Mouse (Mus musculus): Measurements from ENCODE around the gene Vmn1r179. TPM values are rescaled to one million over a fixed set of nuclear protein-coding genes. Genes with fewer than 3 reads are reported as not detected.
"Not testable (repeated sequence)": the region's sequence is repeated elsewhere in the genome, so short reads cannot be mapped to it uniquely, and the experiment has no call there.

The Vmn1r179 gene
- polyA plus RNA-seq (2015; fragmentation: Nextera tagmentation; extraction: Ambion mirVana): not detected in 2 replicates

DNA sequence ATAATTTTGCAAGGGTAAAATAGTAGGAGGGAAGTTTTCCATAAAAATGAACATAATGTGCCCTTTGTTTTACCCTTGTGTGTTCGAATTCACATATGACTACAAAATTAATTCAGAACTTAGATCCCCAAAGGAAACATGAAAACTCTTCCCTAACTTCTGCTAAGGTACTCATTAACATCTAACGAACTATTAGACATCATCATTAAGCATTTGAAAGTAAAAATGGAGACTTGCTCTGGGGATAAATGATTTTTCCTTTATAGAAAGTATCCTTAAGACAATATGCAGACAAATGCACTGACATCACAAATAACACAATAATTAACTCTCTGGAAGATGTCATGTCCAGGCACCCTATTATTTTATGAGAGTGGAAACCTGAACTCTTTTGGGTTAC, at the start of gene Vmn1r179:
TSS of gene Vmn1r179 (plus strand) at position 301 of the 400 bp plus-strand sequence.
- Histone ChIP-seq H3K9ac (ENCODE audit: low read depth, low read length) (no peak within 1 kb of the TSS), H3K4me3 (ENCODE audit: low read length) (no peak within 1 kb of the TSS), H3K4me2 (ENCODE audit: low read length) (no peak within 1 kb of the TSS), H3K27me3 (replicated peaks; ENCODE audit: control insufficient read depth, insufficient read depth, low read length) (no peaks in the 10 kb centered on the region), H3K4me1 (ENCODE audit: control insufficient read depth, insufficient read depth, low read depth, low read length) (no peaks in the 10 kb centered on the region), H3K27ac (ENCODE audit: low read depth, low read length) (no peak within 1 kb of the TSS), H3K36me3 (ENCODE audit: control insufficient read depth, insufficient read depth, low read length) (no peaks in the 10 kb centered on the region), H3K9me3 (ENCODE audit: control insufficient read depth, low read length) (peaks cover 15% of the 10 kb centered on the region)
- 62% methylated on average over 2 of the region's 2 CpGs for whole genome bisulfite sequencing
- no peak for ATAC-seq

DNA sequence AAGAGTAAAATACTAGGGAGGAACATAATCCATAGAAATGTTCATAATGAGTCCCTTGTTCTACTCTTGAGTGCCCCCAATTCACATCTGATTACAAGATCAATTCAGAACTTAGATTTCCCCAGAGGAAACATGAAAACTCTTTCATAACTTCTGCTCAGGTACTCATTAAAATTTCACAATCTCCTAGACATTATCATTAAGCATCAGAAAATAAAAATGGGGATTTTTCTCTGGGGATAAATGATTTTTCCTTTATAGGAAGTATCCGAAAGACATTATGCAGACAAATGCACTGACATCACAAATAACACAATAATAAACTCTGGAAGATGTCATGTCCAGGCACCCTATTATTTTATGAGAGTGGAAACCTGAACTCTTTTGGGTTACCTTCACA, 35.1 kb upstream of the Vmn1r179 start, which contains the start of gene Vmn1r178:
TSS of gene Vmn1r178 (plus strand) at position 301 of the 400 bp plus-strand sequence.
- no peak within 1 kb of the TSS for H3K4me2 ChIP-seq (ENCODE audit: low read length)
- no peaks in the 10 kb centered on the region for H3K36me3 ChIP-seq (ENCODE audit: control insufficient read depth, insufficient read depth, low read length)
- no peak within 1 kb of the TSS for H3K4me3 ChIP-seq (ENCODE audit: low read length)
- no peaks in the 10 kb centered on the region for H3K4me1 ChIP-seq (ENCODE audit: control insufficient read depth, insufficient read depth, low read depth, low read length)
- WGBS: 91% methylated on average over 1 of the region's 1 CpGs
- H3K9me3 ChIP-seq (ENCODE audit: control insufficient read depth, low read length): peaks cover 16% of the 10 kb centered on the region
- ATAC-seq: no peak
- no peaks in the 10 kb centered on the region for H3K27me3 ChIP-seq (replicated peaks; ENCODE audit: control insufficient read depth, insufficient read depth, low read length)
- no peak within 1 kb of the TSS for H3K9ac ChIP-seq (ENCODE audit: low read depth, low read length)
- H3K27ac ChIP-seq (ENCODE audit: low read depth, low read length): no peak within 1 kb of the TSS

DNA sequence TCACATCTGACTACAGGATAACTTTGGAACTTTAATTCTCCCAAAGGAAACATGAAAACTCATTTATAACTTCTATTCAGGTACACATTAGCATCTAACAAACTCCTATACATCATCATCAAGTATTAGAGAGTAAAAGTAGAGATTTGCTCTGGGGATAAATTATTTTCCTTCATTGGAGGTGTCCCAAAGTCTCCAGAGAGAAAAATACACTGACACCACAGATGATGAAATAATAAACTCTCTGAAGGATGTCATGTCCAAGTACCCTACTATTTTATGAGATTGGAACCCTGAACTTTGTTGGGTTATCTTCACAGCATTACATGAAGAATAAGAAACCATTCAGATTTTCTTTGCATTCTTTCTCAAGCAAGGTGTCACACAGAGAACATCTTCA, 23.6 kb downstream of the Vmn1r179 start, which contains the start of gene Vmn1r180:
TSS of gene Vmn1r180 (plus strand) at position 301 of the 400 bp plus-strand sequence.
- no peaks in the 10 kb centered on the region for H3K36me3 ChIP-seq (ENCODE audit: control insufficient read depth, insufficient read depth, low read length)
- no peak within 1 kb of the TSS for H3K9ac ChIP-seq (ENCODE audit: low read depth, low read length)
- no peak within 1 kb of the TSS for H3K27ac ChIP-seq (ENCODE audit: low read depth, low read length)
- ATAC-seq: no peak
- no peaks in the 10 kb centered on the region for H3K4me1 ChIP-seq (ENCODE audit: control insufficient read depth, insufficient read depth, low read depth, low read length)
- no peak within 1 kb of the TSS for H3K4me2 ChIP-seq (ENCODE audit: low read length)
- H3K4me3 ChIP-seq (ENCODE audit: low read length): no peak within 1 kb of the TSS
- H3K27me3 ChIP-seq (replicated peaks; ENCODE audit: control insufficient read depth, insufficient read depth, low read length): no peaks in the 10 kb centered on the region
- peaks cover 13% of the 10 kb centered on the region for H3K9me3 ChIP-seq (ENCODE audit: control insufficient read depth, low read length)

GRCm38 (mm10) chr7:23968044-23968443, 41.3 kb downstream of the Vmn1r179 start:
- 56% methylated on average over 3 of the region's 3 CpGs for WGBS
- H3K9me3 ChIP-seq (ENCODE audit: control insufficient read depth, low read length): peaks cover 18% of the 10 kb centered on the region
- not testable (repeated sequence) for H3K4me2 ChIP-seq (ENCODE audit: low read length); H3K9ac ChIP-seq (ENCODE audit: low read depth, low read length); H3K4me1 ChIP-seq (ENCODE audit: control insufficient read depth, insufficient read depth, low read depth, low read length); H3K4me3 ChIP-seq (ENCODE audit: low read length); ATAC-seq; H3K36me3 ChIP-seq (ENCODE audit: control insufficient read depth, insufficient read depth, low read length); H3K27me3 ChIP-seq (replicated peaks; ENCODE audit: control insufficient read depth, insufficient read depth, low read length); H3K27ac ChIP-seq (ENCODE audit: low read depth, low read length)

DNA sequence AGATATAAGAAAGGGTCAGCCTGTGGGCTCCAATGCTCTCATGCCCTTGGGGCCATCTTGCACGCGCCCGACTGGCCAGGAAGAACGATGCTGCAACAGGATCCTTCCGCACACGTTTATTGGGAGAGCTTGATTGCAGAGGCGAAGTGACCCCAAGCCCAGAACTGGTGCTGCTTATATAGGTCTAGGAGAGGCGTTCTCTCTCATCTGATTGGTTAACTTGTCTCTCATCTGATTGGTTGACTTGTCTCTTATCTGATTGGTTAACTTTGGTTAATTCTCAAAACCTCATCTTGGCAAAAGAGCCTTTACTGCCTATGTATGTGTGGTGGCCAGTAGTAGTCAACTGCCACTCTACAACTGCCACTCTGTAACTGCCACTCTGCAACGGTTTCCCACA, 47.5 kb downstream of the Vmn1r179 start, which contains the start of gene Vmn1r181:
TSS of gene Vmn1r181 (plus strand) at position 301 of the 400 bp plus-strand sequence.
- 84% methylated on average over 9 of the region's 9 CpGs for WGBS
- H3K9ac ChIP-seq (ENCODE audit: low read depth, low read length); H3K36me3 ChIP-seq (ENCODE audit: control insufficient read depth, insufficient read depth, low read length); H3K4me1 ChIP-seq (ENCODE audit: control insufficient read depth, insufficient read depth, low read depth, low read length); ATAC-seq; H3K4me2 ChIP-seq (ENCODE audit: low read length); H3K4me3 ChIP-seq (ENCODE audit: low read length); H3K27ac ChIP-seq (ENCODE audit: low read depth, low read length); H3K27me3 ChIP-seq (replicated peaks; ENCODE audit: control insufficient read depth, insufficient read depth, low read length): not testable (repeated sequence)
- H3K9me3 ChIP-seq (ENCODE audit: control insufficient read depth, low read length): peaks cover 16% of the 10 kb centered on the region

Other genes with a start within 250 kb of the Vmn1r179 start
- gene Vmn1r173, start 226.3 kb upstream of the Vmn1r179 start, polyA plus RNA-seq (2015; fragmentation: Nextera tagmentation; extraction: Ambion mirVana): not detected in 2 replicates
- not detected in 2 replicates for gene Vmn1r174, start 174.7 kb upstream of the Vmn1r179 start, polyA plus RNA-seq (2015; fragmentation: Nextera tagmentation; extraction: Ambion mirVana)
- not detected in 2 replicates for gene Vmn1r175, start 116.3 kb upstream of the Vmn1r179 start, polyA plus RNA-seq (2015; fragmentation: Nextera tagmentation; extraction: Ambion mirVana)
- gene Vmn1r176, start 89.6 kb upstream of the Vmn1r179 start, polyA plus RNA-seq (2015; fragmentation: Nextera tagmentation; extraction: Ambion mirVana): not detected in 2 replicates
- not detected in 2 replicates for gene Vmn1r177, start 60.5 kb upstream of the Vmn1r179 start, polyA plus RNA-seq (2015; fragmentation: Nextera tagmentation; extraction: Ambion mirVana)
- gene Vmn1r178, start 35.0 kb upstream of the Vmn1r179 start, polyA plus RNA-seq (2015; fragmentation: Nextera tagmentation; extraction: Ambion mirVana): not detected in 2 replicates
- not detected in 2 replicates for gene Vmn1r180, start 23.7 kb downstream of the Vmn1r179 start, polyA plus RNA-seq (2015; fragmentation: Nextera tagmentation; extraction: Ambion mirVana)
- not detected in 2 replicates for gene Vmn1r181, start 47.6 kb downstream of the Vmn1r179 start, polyA plus RNA-seq (2015; fragmentation: Nextera tagmentation; extraction: Ambion mirVana)
- gene V1rd19, start 74.7 kb downstream of the Vmn1r179 start, polyA plus RNA-seq (2015; fragmentation: Nextera tagmentation; extraction: Ambion mirVana): not detected in 2 replicates
- not detected in 2 replicates for gene Vmn1r183, start 126.3 kb downstream of the Vmn1r179 start, polyA plus RNA-seq (2015; fragmentation: Nextera tagmentation; extraction: Ambion mirVana)
- 32.1 and 37.8 TPM in 2 replicates for gene Zfp180, start 154.9 kb downstream of the Vmn1r179 start, polyA plus RNA-seq (2015; fragmentation: Nextera tagmentation; extraction: Ambion mirVana)
- 9.6 and 10.3 TPM in 2 replicates for gene Zfp112, start 185.3 kb downstream of the Vmn1r179 start, polyA plus RNA-seq (2015; fragmentation: Nextera tagmentation; extraction: Ambion mirVana)
- 23.6 and 25.0 TPM in 2 replicates for gene Zfp235, start 207.2 kb downstream of the Vmn1r179 start, polyA plus RNA-seq (2015; fragmentation: Nextera tagmentation; extraction: Ambion mirVana)
- gene Zfp114, start 248.1 kb downstream of the Vmn1r179 start, polyA plus RNA-seq (2015; fragmentation: Nextera tagmentation; extraction: Ambion mirVana): 4.2 and 4.6 TPM in 2 replicates

Measured in hindbrain, embryonic 16.5 days (tissue).